8 mouse cellular contexts compared by ENCODE assay signal in genomic region chr10:117063254-117064021, GRCm38 (mm10). TPM values are rescaled to one million over a fixed set of nuclear protein-coding genes. Genes with fewer than 3 reads are reported as not detected.
DNase-seq lines count a peak whose midpoint lies in the region; ATAC-seq and TF ChIP-seq lines count a peak whose summit lies in the region.

Gene Cct2 (minus strand): TSS chr10:117063814.

- peak; percentile 98 for DNase-seq in 3134 (ENCODE audit: extremely low read depth, insufficient read length, low spot score)
- peak; percentile 93 to 95 for DNase-seq in adrenal gland, postnatal 36 days
- DNase-seq in heart, adult 2 months, result peak; percentile 91 to 92
- peak; percentile 88 for DNase-seq in kidney, adult 8-10 months
- peak; percentile 94 to 96 for DNase-seq in spleen, postnatal 10 days (ENCODE audit: low spot score in 2 of 2)

- H3K4me2 ChIP-seq in embryonic facial prominence, embryonic 13.5 days, result peak within 1 kb of the TSS; percentile 87
- H3K4me2 ChIP-seq in limb, embryonic 13.5 days (replicated peaks), result peak within 1 kb of the TSS; percentile 89
- peak within 1 kb of the TSS; percentile 88 for H3K4me2 ChIP-seq in midbrain, embryonic 16.5 days (ENCODE audit: low read length)

- WGBS in embryonic facial prominence, embryonic 13.5 days, result under 1% methylated on average over 67 of the region's 68 CpGs
- under 1% methylated on average over 68 of the region's 68 CpGs for WGBS in heart, adult 2 months
- WGBS in limb, embryonic 13.5 days, result under 1% methylated on average over 68 of the region's 68 CpGs
- under 1% methylated on average over 64 of the region's 68 CpGs for WGBS in midbrain, embryonic 16.5 days

- no peaks in the 10 kb centered on the region for H3K79me2 ChIP-seq in heart, adult 2 months (replicated peaks; ENCODE audit: control insufficient read depth, insufficient read depth, low read length)

- H3K27ac ChIP-seq in embryonic facial prominence, embryonic 13.5 days, result peak within 1 kb of the TSS; percentile 89
- peak within 1 kb of the TSS; percentile 89 for H3K27ac ChIP-seq in heart, adult 2 months
- H3K27ac ChIP-seq in limb, embryonic 13.5 days, result peak within 1 kb of the TSS; percentile 86
- H3K27ac ChIP-seq in midbrain, embryonic 16.5 days (ENCODE audit: low read length), result peak within 1 kb of the TSS; percentile 85

- H3K4me3 ChIP-seq in embryonic facial prominence, embryonic 13.5 days, result peak within 1 kb of the TSS; percentile 75
- H3K4me3 ChIP-seq in heart, adult 2 months, result peak within 1 kb of the TSS; percentile 99
- H3K4me3 ChIP-seq in limb, embryonic 13.5 days, result peak within 1 kb of the TSS; percentile 96
- peak within 1 kb of the TSS; percentile 95 for H3K4me3 ChIP-seq in midbrain, embryonic 16.5 days (ENCODE audit: low read depth, low read length)

- peak; percentile 26 for TF ChIP-seq CTCF in heart, adult 2 months (IDR thresholded peaks at IDR 0.05)

- no peak for TF ChIP-seq EP300 in heart, adult 2 months (IDR thresholded peaks at IDR 0.05; ENCODE audit: insufficient read depth, low read depth, low read length)

- TF ChIP-seq POLR2A in heart, adult 2 months (IDR thresholded peaks at IDR 0.05; ENCODE audit: insufficient read depth, low read depth, low read length), result peak; percentile 85

- no peaks in the 10 kb centered on the region for H3K9me3 ChIP-seq in embryonic facial prominence, embryonic 13.5 days
- no peaks in the 10 kb centered on the region for H3K9me3 ChIP-seq in limb, embryonic 13.5 days
- no peaks in the 10 kb centered on the region for H3K9me3 ChIP-seq in midbrain, embryonic 16.5 days (replicated peaks; ENCODE audit: control insufficient read depth, low read length, poor library complexity, severe bottlenecking)

- H3K36me3 ChIP-seq in embryonic facial prominence, embryonic 13.5 days, result peaks cover 37% of the 10 kb centered on the region
- peaks cover 11% of the 10 kb centered on the region for H3K36me3 ChIP-seq in heart, adult 2 months (ENCODE audit: control insufficient read depth, insufficient read depth, low read length)
- H3K36me3 ChIP-seq in limb, embryonic 13.5 days, result peaks cover 37% of the 10 kb centered on the region
- H3K36me3 ChIP-seq in midbrain, embryonic 16.5 days (ENCODE audit: control insufficient read depth, insufficient read depth, low read length), result peaks cover 23% of the 10 kb centered on the region

- H3K4me1 ChIP-seq in embryonic facial prominence, embryonic 13.5 days, result peaks cover 21% of the 10 kb centered on the region; the same call in 1 of the 2 replicates
- peaks cover 2% of the 10 kb centered on the region; the same call in 1 of the 2 replicates for H3K4me1 ChIP-seq in heart, adult 2 months (ENCODE audit: control insufficient read depth, insufficient read depth, low read length)
- peaks cover 22% of the 10 kb centered on the region for H3K4me1 ChIP-seq in limb, embryonic 13.5 days
- H3K4me1 ChIP-seq in midbrain, embryonic 16.5 days (ENCODE audit: control insufficient read depth, insufficient read depth, low read length), result peaks cover 16% of the 10 kb centered on the region

- H3K9ac ChIP-seq in embryonic facial prominence, embryonic 13.5 days, result peak within 1 kb of the TSS; percentile 82
- H3K9ac ChIP-seq in heart, adult 2 months (ENCODE audit: low read depth, low read length), result peak within 1 kb of the TSS; percentile 79
- peak within 1 kb of the TSS; percentile 91 for H3K9ac ChIP-seq in limb, embryonic 13.5 days
- H3K9ac ChIP-seq in midbrain, embryonic 16.5 days (ENCODE audit: low read depth, low read length), result peak within 1 kb of the TSS; percentile 83

- intact Hi-C loops in heart, adult 2 months (cut with DNase I), result loop anchor here (2.0 to 5.0 kb wide), 2 partner anchors 85 to 159 kb away; partner anchors contain the start of genes Frs2 and Yeats4

- H3K27me3 ChIP-seq in embryonic facial prominence, embryonic 13.5 days, result no peaks in the 10 kb centered on the region
- H3K27me3 ChIP-seq in heart, adult 2 months (ENCODE audit: control insufficient read depth, insufficient read depth, low read length), result no peaks in the 10 kb centered on the region
- no peaks in the 10 kb centered on the region for H3K27me3 ChIP-seq in limb, embryonic 13.5 days
- no peaks in the 10 kb centered on the region for H3K27me3 ChIP-seq in midbrain, embryonic 16.5 days (ENCODE audit: control insufficient read depth, insufficient read depth, low read depth, low read length)

- peak; percentile 92 for ATAC-seq in embryonic facial prominence, embryonic 13.5 days (ENCODE audit: insufficient number of reproducible peaks, insufficient read depth, low FRiP score, low TSS enrichment, low read depth)
- peak; percentile 95 for ATAC-seq in limb, embryonic 13.5 days (ENCODE audit: low FRiP score, low read depth)
- ATAC-seq in midbrain, embryonic 16.5 days, result peak; percentile 95

RNA-seq across cellular contexts. Expression of gene Cct2, which starts in this region (rescaled TPM):
- total RNA-seq in adrenal gland, postnatal 36 days (2021), result 100 to 1,000 TPM; 254 to 257 TPM
- 257 and 258 TPM in 2 replicates for polyA plus RNA-seq in embryonic facial prominence, embryonic 13.5 days (2015; fragmentation: Nextera tagmentation; extraction: Ambion mirVana)
- total RNA-seq in heart, adult 2 months (2021), result 100 to 1,000 TPM; 123 to 129 TPM
- 50.4 and 93.0 TPM in 2 replicates for polyA plus RNA-seq in heart, adult 2 months (2012; rRNA removed)
- polyA plus RNA-seq in limb, embryonic 13.5 days (2015; fragmentation: Nextera tagmentation; extraction: Ambion mirVana), result 264 and 268 TPM in 2 replicates
- 232 and 235 TPM in 2 replicates for polyA plus RNA-seq in midbrain, embryonic 16.5 days (2015; fragmentation: Nextera tagmentation; extraction: Ambion mirVana)

Comparison
In these comparisons a context has a peak if more than half of its experiments do, and no peak if none do; other contexts are left out.
1. Peak in every context shown above with its lines: DNase-seq, ATAC-seq, H3K4me3 ChIP-seq and H3K27ac ChIP-seq.